In the genomic region with DNA sequence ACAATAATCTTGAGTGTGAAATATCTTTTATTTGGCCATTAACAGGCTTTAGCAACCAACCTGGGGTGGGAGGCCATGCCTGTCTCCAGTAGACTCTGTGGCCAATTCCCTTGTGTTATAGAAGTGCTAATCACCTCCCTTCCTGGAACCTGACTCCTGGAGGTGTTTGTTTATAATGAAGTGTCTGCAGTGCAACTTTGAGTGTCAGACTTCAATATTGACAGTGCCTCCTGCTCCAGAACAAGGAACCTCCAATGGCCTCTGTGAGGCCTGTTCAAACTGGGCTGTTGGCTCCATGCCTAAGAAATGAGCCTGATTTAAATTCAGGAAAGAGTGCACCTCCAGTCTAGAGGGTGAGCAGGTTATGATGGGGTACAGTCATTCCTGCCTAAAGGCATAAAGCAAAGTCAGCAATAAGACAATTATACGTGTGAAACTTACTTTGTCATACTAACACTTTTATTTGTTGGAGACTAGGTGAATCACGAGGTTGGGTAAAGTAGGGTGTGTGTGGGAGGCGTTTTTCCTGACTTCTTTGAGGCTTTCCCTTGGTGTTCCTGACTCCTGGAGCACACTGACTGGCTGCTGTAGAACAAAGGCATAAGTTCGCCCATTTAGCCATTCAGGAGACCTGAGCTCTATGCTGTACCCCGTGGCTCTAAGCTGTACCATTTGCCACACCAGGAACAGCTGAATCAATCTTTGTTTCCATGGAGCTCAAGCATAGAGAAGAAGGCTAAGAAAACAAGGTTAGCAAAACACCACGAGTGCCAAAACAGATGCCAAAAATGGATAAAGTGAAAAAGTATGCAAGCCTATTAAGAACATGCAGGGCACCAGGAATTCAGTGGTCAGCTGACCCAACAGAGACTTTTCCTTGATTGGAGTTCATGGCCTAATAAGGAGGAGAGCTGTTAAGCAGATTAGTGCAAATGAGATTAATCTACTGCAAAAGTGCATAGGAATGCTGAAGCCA, we compare ENCODE assay signal across 21 mouse cellular contexts.
DNase-seq lines count a peak whose midpoint lies in the region; ATAC-seq and TF ChIP-seq lines count a peak whose summit lies in the region.
"Had no signal": no experiment of that assay in that cellular context is flagged by ENCODE, and none has a peak within 500 bp of the region (broad histone marks: within the 10 kb centered on the region; RNA-seq: fewer than 3 reads in every experiment).

No protein-coding gene starts in this region.

- no peak overlapping the region for H3K4me2 ChIP-seq in embryonic facial prominence, embryonic 14.5 days (ENCODE audit: low read depth, low read length)
- H3K4me2 ChIP-seq in limb, embryonic 12.5 days, result no peak overlapping the region
- H3K4me2 ChIP-seq in lung, embryonic 14.5 days, result no peak overlapping the region
- H3K4me2 ChIP-seq: embryonic facial prominence, embryonic 12.5 days; forebrain, embryonic 12.5 days; hindbrain, embryonic 12.5 days; intestine, embryonic 15.5 days; liver, embryonic 11.5 days; neural tube, embryonic 12.5 days had no signal

- no peak overlapping the region for H3K27ac ChIP-seq in embryonic facial prominence, embryonic 14.5 days (replicated peaks; ENCODE audit: low read depth, low read length)
- H3K27ac ChIP-seq in embryonic facial prominence, embryonic 10.5 days (replicated peaks), result no peak overlapping the region
- 0 out of 2 replicates have a peak overlapping the region, but pooled peaks have one; percentile 12 for H3K27ac ChIP-seq in limb, embryonic 12.5 days
- H3K27ac ChIP-seq in limb, embryonic 10.5 days, result no peak overlapping the region
- H3K27ac ChIP-seq in lung, embryonic 14.5 days (ENCODE audit: low read depth), result no peak overlapping the region
- H3K27ac ChIP-seq: embryonic facial prominence, embryonic 12.5 days; forebrain, embryonic 12.5 days; gastrocnemius, adult 2 months; hindbrain, embryonic 12.5 days; intestine, embryonic 15.5 days; neural tube, embryonic 12.5 days had no signal

- H3K27me3 ChIP-seq in embryonic facial prominence, embryonic 14.5 days (replicated peaks; ENCODE audit: control insufficient read depth, insufficient read depth, low read length), result no peaks in the 10 kb centered on the region
- H3K27me3 ChIP-seq in embryonic facial prominence, embryonic 10.5 days (replicated peaks; ENCODE audit: low read depth, poor library complexity, severe bottlenecking), result no peaks in the 10 kb centered on the region
- H3K27me3 ChIP-seq in limb, embryonic 12.5 days, result no peaks in the 10 kb centered on the region
- H3K27me3 ChIP-seq in limb, embryonic 10.5 days (ENCODE audit: low read depth, poor library complexity, severe bottlenecking), result no peaks in the 10 kb centered on the region
- H3K27me3 ChIP-seq in lung, embryonic 14.5 days (ENCODE audit: insufficient read depth, low read length), result no peaks in the 10 kb centered on the region
- H3K27me3 ChIP-seq: embryonic facial prominence, embryonic 12.5 days; forebrain, embryonic 12.5 days; hindbrain, embryonic 12.5 days; intestine, embryonic 15.5 days; neural tube, embryonic 12.5 days had no signal

- H3K9me3 ChIP-seq in embryonic facial prominence, embryonic 14.5 days (ENCODE audit: control insufficient read depth, low read length), result no peaks in the 10 kb centered on the region
- no peaks in the 10 kb centered on the region for H3K9me3 ChIP-seq in embryonic facial prominence, embryonic 10.5 days
- H3K9me3 ChIP-seq in limb, embryonic 12.5 days, result no peaks in the 10 kb centered on the region
- H3K9me3 ChIP-seq in limb, embryonic 10.5 days (replicated peaks), result no peaks in the 10 kb centered on the region
- H3K9me3 ChIP-seq in lung, embryonic 14.5 days (ENCODE audit: low read depth, low read length), result no peaks in the 10 kb centered on the region
- H3K9me3 ChIP-seq: embryonic facial prominence, embryonic 12.5 days; forebrain, embryonic 12.5 days; hindbrain, embryonic 12.5 days; intestine, embryonic 15.5 days; neural tube, embryonic 12.5 days had no signal

- WGBS in embryonic facial prominence, embryonic 14.5 days, result 63% methylated on average over 6 of the region's 6 CpGs
- WGBS in embryonic facial prominence, embryonic 10.5 days, result 74% methylated on average over 6 of the region's 6 CpGs
- 81% methylated on average over 6 of the region's 6 CpGs for WGBS in limb, embryonic 12.5 days
- 87% methylated on average over 6 of the region's 6 CpGs for WGBS in limb, embryonic 10.5 days
- WGBS in lung, embryonic 14.5 days, result 69% methylated on average over 6 of the region's 6 CpGs

- no peak overlapping the region for H3K9ac ChIP-seq in embryonic facial prominence, embryonic 14.5 days (ENCODE audit: low read depth, low read length)
- no peak overlapping the region for H3K9ac ChIP-seq in limb, embryonic 12.5 days (replicated peaks)
- H3K9ac ChIP-seq in lung, embryonic 14.5 days, result no peak overlapping the region
- H3K9ac ChIP-seq: embryonic facial prominence, embryonic 12.5 days; forebrain, embryonic 12.5 days; hindbrain, embryonic 12.5 days; intestine, embryonic 15.5 days; neural tube, embryonic 12.5 days had no signal

- no peak overlapping the region for H3K4me3 ChIP-seq in embryonic facial prominence, embryonic 14.5 days (ENCODE audit: low read depth, low read length)
- no peak overlapping the region for H3K4me3 ChIP-seq in embryonic facial prominence, embryonic 10.5 days
- H3K4me3 ChIP-seq in limb, embryonic 12.5 days (replicated peaks), result no peak overlapping the region
- no peak overlapping the region for H3K4me3 ChIP-seq in limb, embryonic 10.5 days
- no peak overlapping the region for H3K4me3 ChIP-seq in lung, embryonic 14.5 days (ENCODE audit: low read depth, low read length)
- H3K4me3 ChIP-seq: embryonic facial prominence, embryonic 12.5 days; forebrain, embryonic 12.5 days; gastrocnemius, adult 2 months; hindbrain, embryonic 12.5 days; intestine, embryonic 15.5 days; neural tube, embryonic 12.5 days had no signal

- peaks cover 3% of the 10 kb centered on the region; the same call in 1 of the 2 replicates for H3K4me1 ChIP-seq in embryonic facial prominence, embryonic 14.5 days (ENCODE audit: control insufficient read depth, insufficient read depth, low read length)
- peaks cover 10% of the 10 kb centered on the region for H3K4me1 ChIP-seq in embryonic facial prominence, embryonic 10.5 days
- peaks cover 17% of the 10 kb centered on the region for H3K4me1 ChIP-seq in limb, embryonic 12.5 days (replicated peaks)
- H3K4me1 ChIP-seq in limb, embryonic 10.5 days, result peaks cover 19% of the 10 kb centered on the region
- H3K4me1 ChIP-seq in lung, embryonic 14.5 days (ENCODE audit: insufficient read depth), result no peaks in the 10 kb centered on the region
- H3K4me1 ChIP-seq: embryonic facial prominence, embryonic 12.5 days; intestine, embryonic 15.5 days; neural tube, embryonic 12.5 days had no signal

- peak; percentile 53 for DNase-seq in embryonic facial prominence, embryonic 14.5 days (ENCODE audit: low spot score)
- no peak for DNase-seq in embryonic facial prominence, embryonic 10.5 days (ENCODE audit: low spot score)
- no peak for DNase-seq in limb, embryonic 10.5 days (ENCODE audit: low spot score)
- DNase-seq in lung, embryonic 14.5 days, result peak; percentile 42
- DNase-seq in retina, postnatal 7 days (ENCODE audit: low read depth, low spot score), result peak; percentile 43
- no peak for DNase-seq in cerebellum, adult 9-10 months
- DNase-seq: adrenal gland, postnatal 25 days; cerebellum, postnatal 14 days; gastrocnemius, adult 2 months; heart, adult 18-20 months; spleen, adult 18-20 months; thymus, postnatal 4 days had no signal

- no peak for TF ChIP-seq CTCF in lung, embryonic 14.5 days (IDR thresholded peaks at IDR 0.05; ENCODE audit: low read depth)

- 0 out of 2 replicates have a peak, but pooled peaks have one; percentile 63 for ATAC-seq in embryonic facial prominence, embryonic 14.5 days (ENCODE audit: low read depth)
- ATAC-seq in limb, embryonic 12.5 days (ENCODE audit: insufficient number of reproducible peaks, insufficient read depth, low FRiP score, low TSS enrichment, low read depth), result no peak
- peak; percentile 31; the same call in 1 of the 2 replicates for ATAC-seq in lung, embryonic 14.5 days (ENCODE audit: insufficient read depth)
- no peak for ATAC-seq in cerebellum, adult (ENCODE audit: insufficient number of reproducible peaks, low FRiP score, low TSS enrichment)
- ATAC-seq: activated CD4-positive, CD25-positive, alpha-beta regulatory T cell, adult 4 months; intestine, embryonic 15.5 days had no signal

- H3K36me3 ChIP-seq in embryonic facial prominence, embryonic 14.5 days (ENCODE audit: control insufficient read depth, insufficient read depth, low read length), result no peaks in the 10 kb centered on the region
- no peaks in the 10 kb centered on the region for H3K36me3 ChIP-seq in embryonic facial prominence, embryonic 10.5 days (replicated peaks)
- no peaks in the 10 kb centered on the region for H3K36me3 ChIP-seq in limb, embryonic 12.5 days
- H3K36me3 ChIP-seq in limb, embryonic 10.5 days, result no peaks in the 10 kb centered on the region
- no peaks in the 10 kb centered on the region for H3K36me3 ChIP-seq in lung, embryonic 14.5 days (ENCODE audit: insufficient read depth)
- H3K36me3 ChIP-seq: embryonic facial prominence, embryonic 12.5 days; forebrain, embryonic 12.5 days; hindbrain, embryonic 12.5 days; intestine, embryonic 15.5 days; neural tube, embryonic 12.5 days had no signal

Comparison
In these comparisons a context has a peak if more than half of its experiments do, and no peak if none do; other contexts are left out.
1. DNase-seq: peak in embryonic facial prominence, embryonic 14.5 days (single experiment), lung, embryonic 14.5 days (single experiment) and retina, postnatal 7 days (single experiment); none in embryonic facial prominence, embryonic 10.5 days (single experiment), limb, embryonic 10.5 days (single experiment) and cerebellum, adult 9-10 months (single experiment).
2. ATAC-seq: peak in embryonic facial prominence, embryonic 14.5 days (single experiment) and lung, embryonic 14.5 days (single experiment); none in limb, embryonic 12.5 days (single experiment) and cerebellum, adult (single experiment).